Mouse (Mus musculus) Patski (cell line): Measurements from ENCODE around the gene Abca17. TPM values are rescaled to one million over a fixed set of nuclear protein-coding genes. Genes with fewer than 3 reads are reported as not detected.
A peak's percentile ranks its signal among the peaks of the same experiment; 100 is the strongest.

Source experiments
- ATAC-seq: fragments of 100-300 bp; one replicate; pipeline ENCODE4 v1.8.0; 2021
- CTCF ChIA-PET: fragments of 350-600 bp; sonication (Branson Sonifier 250); formaldehyde crosslinking; loops from one replicate; lab custom pipeline; 2022; ENCODE audit warnings: inconsistent platforms; lab: Charles Lee
- POLR2A ChIA-PET: fragments of 350-600 bp; sonication (Branson Sonifier 250); formaldehyde crosslinking; loops from one replicate; lab custom pipeline; 2022; ENCODE audit warnings: antibody characterized with exemption, inconsistent platforms; lab: Charles Lee
- DNase-seq: peaks from one replicate; pipeline ENCODE4 v3.0.0-alpha.2; 2011; ENCODE audit warnings: low read depth, low spot score
- H3K27me3 ChIP-seq: fragments of 371-371 bp; one replicate; pipeline ENCODE4 v1.5.1; 2021
- CTCF ChIP-seq: fragments of 100-300 bp; IDR thresholded peaks from one replicate; pipeline ENCODE4 v1.5.1; 2021
- in situ Hi-C: fragments of 300-500 bp; cut with MboI; formaldehyde crosslinking; loops from 3 replicates; pipeline ENCODE4 v1.11.1; 2018; ENCODE audit warnings: low pct_unique_long_range_greater_than_20kb, mixed read lengths
- polyA plus RNA-seq: library from polyadenylated mRNA; unstranded; gene quantifications from one replicate; pipeline ENCODE4 v1.2.3, GENCODE M21; 2021

Gene Abca17
- polyA plus RNA-seq, 1 experiment from 2014 or later: 0.08 TPM

- POLR2A ChIA-PET: no interaction called here
Measured at GRCm38 (mm10) chr17:24285680-24286079, 65.2 kb downstream of the Abca17 start.

GRCm38 (mm10) chr17:24283266-24283818, 67.5 kb downstream of the Abca17 start:
- ChIA-PET CTCF (interaction anchor here (1.4 kb wide), 1 partner anchor 13 kb away, joined by 3 read pairs; no protein-coding TSS in a partner anchor), POLR2A (no interaction called here)
- no peak for TF ChIP-seq CTCF
- in situ Hi-C loops: no loop called here
- DNase-seq (no peak), ATAC-seq (no peak)
- H3K27me3 ChIP-seq: peaks cover 9% of the 10 kb centered on the region

More at GRCm38 (mm10) chr17:24285680-24286079, 65.2 kb downstream of the Abca17 start:
- in situ Hi-C loops: no loop called here
- peaks cover 9% of the 10 kb centered on the region for H3K27me3 ChIP-seq
- DNase-seq (no peak), ATAC-seq (no peak)
- CTCF ChIA-PET: no interaction called here
- no peak for TF ChIP-seq CTCF

GRCm38 (mm10) chr17:24282637-24283036, 68.2 kb downstream of the Abca17 start:
- TF ChIP-seq CTCF: no peak
- ATAC-seq: no peak
- in situ Hi-C loops: no loop called here
- POLR2A ChIA-PET: no interaction called here
- CTCF ChIA-PET: interaction anchor here (1.4 kb wide), 1 partner anchor 14 kb away, joined by 3 read pairs; no protein-coding TSS in a partner anchor
- peaks cover 9% of the 10 kb centered on the region for H3K27me3 ChIP-seq
- no peak for DNase-seq

GRCm38 (mm10) chr17:24279907-24280306, 71.0 kb downstream of the Abca17 start:
- CTCF ChIA-PET: interaction anchor here (0.7 kb wide), 1 partner anchor 35 kb away, joined by 3 read pairs; no protein-coding TSS in a partner anchor
- no peak for TF ChIP-seq CTCF
- DNase-seq: no peak
- in situ Hi-C loops: no loop called here
- H3K27me3 ChIP-seq: peaks cover 9% of the 10 kb centered on the region
- ATAC-seq: no peak
- POLR2A ChIA-PET: no interaction called here

- ATAC-seq (no peak), DNase-seq (no peak)
- in situ Hi-C loops: no loop called here
- H3K27me3 ChIP-seq: no peaks in the 10 kb centered on the region
- CTCF ChIA-PET: interaction anchor here (1.4 kb wide), 1 partner anchor 20 kb away, joined by 3 read pairs; no protein-coding TSS in a partner anchor
- no peak for TF ChIP-seq CTCF
- POLR2A ChIA-PET: no interaction called here
Measured at GRCm38 (mm10) chr17:24267133-24267532, 83.7 kb downstream of the Abca17 start.

GRCm38 (mm10) chr17:24264766-24265165, 86.1 kb downstream of the Abca17 start:
- ATAC-seq: no peak
- POLR2A ChIA-PET: no interaction called here
- no peaks in the 10 kb centered on the region for H3K27me3 ChIP-seq

GRCm38 (mm10) chr17:24260516-24260915, 90.4 kb downstream of the Abca17 start:
- DNase-seq: no peak
- CTCF ChIA-PET: no interaction called here
- ATAC-seq: no peak
- POLR2A ChIA-PET: no interaction called here
- in situ Hi-C loops: no loop called here
- no peaks in the 10 kb centered on the region for H3K27me3 ChIP-seq
- no peak for TF ChIP-seq CTCF

More at GRCm38 (mm10) chr17:24264766-24265165, 86.1 kb downstream of the Abca17 start:
- in situ Hi-C loops: no loop called here
- no peak for DNase-seq
- CTCF ChIA-PET: interaction anchor here (1.4 kb wide), 1 partner anchor 87 kb away, joined by 4 read pairs; the partner anchor contains the start of gene Abca3
- no peak for TF ChIP-seq CTCF

GRCm38 (mm10) chr17:24259702-24260101, 91.2 kb downstream of the Abca17 start:
- ChIA-PET POLR2A (no interaction called here), CTCF (interaction anchor here (1.2 kb wide), 1 partner anchor 9 kb away, joined by 3 read pairs; no protein-coding TSS in a partner anchor)
- TF ChIP-seq CTCF: no peak
- ATAC-seq (no peak), DNase-seq (no peak)
- in situ Hi-C loops: no loop called here
- no peaks in the 10 kb centered on the region for H3K27me3 ChIP-seq

GRCm38 (mm10) chr17:24258981-24259380, 91.9 kb downstream of the Abca17 start:
- no peak for DNase-seq
- ChIA-PET CTCF (interaction anchor here (1.2 kb wide), 1 partner anchor 9 kb away, joined by 3 read pairs; no protein-coding TSS in a partner anchor), POLR2A (interaction anchor here (0.7 kb wide), 2 partner anchors 28 to 262 kb away, joined by 3 to 5 read pairs; no protein-coding TSS in a partner anchor)
- no peak for ATAC-seq
- in situ Hi-C loops: no loop called here
- no peak for TF ChIP-seq CTCF
- no peaks in the 10 kb centered on the region for H3K27me3 ChIP-seq

GRCm38 (mm10) chr17:24252329-24252728, 98.5 kb downstream of the Abca17 start:
- ATAC-seq (no peak), DNase-seq (no peak)
- CTCF ChIA-PET: interaction anchor here (1.2 to 1.8 kb wide), 2 partner anchors 23 to 100 kb away, joined by 3 to 4 read pairs; partner anchors contain the start of gene Abca3
- in situ Hi-C loops: no loop called here
- POLR2A ChIA-PET: no interaction called here
- H3K27me3 ChIP-seq: no peaks in the 10 kb centered on the region
- TF ChIP-seq CTCF: no peak

- ATAC-seq (peak; percentile 98), DNase-seq (peak; percentile 88)
- no peaks in the 10 kb centered on the region for H3K27me3 ChIP-seq
- TF ChIP-seq CTCF: no peak
- POLR2A ChIA-PET: interaction anchor here (0.6 kb wide), 1 partner anchor 40 kb away, joined by 3 read pairs; no protein-coding TSS in a partner anchor
- in situ Hi-C loops: no loop called here
- CTCF ChIA-PET: interaction anchor here (1.2 to 1.8 kb wide), 3 partner anchors 18 to 100 kb away, joined by 3 to 4 read pairs (median 3); partner anchors contain the start of gene Abca3
Measured at GRCm38 (mm10) chr17:24251320-24252069, 99.4 kb downstream of the Abca17 start, which contains the start of gene Ccnf. Gene Ccnf (minus strand): TSS chr17:24251484.
